Mouse (Mus musculus) kidney, adult 2 months (tissue): Measurements from ENCODE around the gene Rpgr.

Experiments
- CTCF ChIP-seq: fragments of 200-500 bp; conservative IDR thresholded peaks from 2 replicates; pipeline ENCODE4 v1.5.1; 2011; ENCODE audit warnings: low read depth, mild to moderate bottlenecking, control low read depth, low read length, moderate library complexity, mixed read lengths; ENCODE audit not compliant: insufficient read depth, insufficient read length
- POLR2A ChIP-seq: fragments of 200-500 bp; IDR thresholded peaks from one replicate; pipeline ENCODE4 v1.6.1; 2011; ENCODE audit warnings: low read depth, low read length, control low read depth

- no peak for TF ChIP-seq CTCF
- no peak for TF ChIP-seq POLR2A
These were observed 154.5 kb downstream of the Rpgr start for GRCm38 (mm10) chrX:10062201-10062600.
